Mouse (Mus musculus): ENCODE measurements around the gene Mkrn2. TPM values are rescaled to one million over a fixed set of nuclear protein-coding genes. Genes with fewer than 3 reads are reported as not detected.
"Not testable (repeated sequence)": the region's sequence is repeated elsewhere in the genome, so short reads cannot be mapped to it uniquely, and the experiment has no call there.

Mkrn2 gene
- total RNA-seq, 1 experiment from 2014 or later, result 19.9 TPM

DNA sequence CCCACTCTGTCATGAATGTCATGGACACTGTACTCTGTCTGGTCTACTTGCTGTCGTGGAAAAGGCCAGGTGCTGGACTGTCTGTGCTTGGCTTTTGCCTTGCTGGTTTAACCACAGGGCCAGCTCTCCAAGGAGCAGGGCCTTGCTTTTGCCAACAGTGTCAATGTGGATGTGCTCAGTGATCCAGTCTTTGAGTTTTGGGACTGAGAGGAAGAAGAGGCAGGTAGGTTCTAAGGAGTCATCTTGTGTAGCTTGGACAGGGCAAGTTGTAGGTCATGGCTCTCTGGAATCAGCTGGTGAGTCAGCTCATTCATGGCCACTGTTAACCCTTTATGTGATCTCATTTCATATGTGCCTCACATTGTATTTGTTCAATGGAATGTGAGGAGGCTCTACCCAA lies 4.8 kb downstream of the Mkrn2 start:
- ATAC-seq (replicated peaks; ENCODE audit: low read depth, poor library complexity, severe bottlenecking), result no peak

DNA sequence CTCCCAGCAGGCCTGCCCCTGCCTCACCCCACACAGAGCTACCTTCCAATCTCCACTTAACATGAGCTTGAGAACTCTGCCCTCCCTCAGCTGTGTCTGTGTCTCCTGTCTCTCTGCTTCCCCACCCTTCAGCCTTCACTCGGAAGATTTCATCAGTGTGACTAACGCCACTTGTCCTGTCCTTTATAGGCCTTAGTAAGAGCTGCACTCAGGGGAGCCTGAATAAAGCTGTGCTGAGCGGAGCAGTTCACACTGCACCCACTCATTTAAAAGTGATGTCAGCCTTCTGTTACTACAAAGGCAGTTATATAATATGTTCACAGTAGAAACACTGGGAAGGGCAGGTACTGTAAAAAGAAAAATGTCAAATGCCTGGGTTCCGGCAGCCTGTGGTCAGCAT lies 5.7 kb downstream of the Mkrn2 start:
- ATAC-seq (replicated peaks; ENCODE audit: low read depth, poor library complexity, severe bottlenecking), result no peak

DNA sequence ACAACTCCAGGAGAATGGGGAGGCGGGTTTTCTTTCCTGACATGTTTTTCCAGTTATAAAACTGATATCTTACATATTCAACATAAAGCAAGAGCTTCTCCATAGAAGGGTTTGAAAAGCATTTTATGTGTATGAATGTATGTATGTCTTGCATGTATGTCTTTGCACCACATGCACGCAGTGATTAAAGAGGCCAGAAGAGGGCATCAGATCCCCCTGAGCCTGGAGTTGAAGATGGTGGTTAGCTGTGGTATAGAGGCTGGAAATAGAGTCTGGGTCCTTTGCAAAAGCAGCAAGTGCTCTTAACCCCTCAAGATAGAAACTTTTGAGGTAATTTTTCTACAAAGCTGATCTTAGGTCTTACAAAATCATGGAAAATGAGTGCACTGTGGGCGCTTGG lies 7.4 kb downstream of the Mkrn2 start:
- ATAC-seq (replicated peaks; ENCODE audit: low read depth, poor library complexity, severe bottlenecking), result peak; percentile 85

DNA sequence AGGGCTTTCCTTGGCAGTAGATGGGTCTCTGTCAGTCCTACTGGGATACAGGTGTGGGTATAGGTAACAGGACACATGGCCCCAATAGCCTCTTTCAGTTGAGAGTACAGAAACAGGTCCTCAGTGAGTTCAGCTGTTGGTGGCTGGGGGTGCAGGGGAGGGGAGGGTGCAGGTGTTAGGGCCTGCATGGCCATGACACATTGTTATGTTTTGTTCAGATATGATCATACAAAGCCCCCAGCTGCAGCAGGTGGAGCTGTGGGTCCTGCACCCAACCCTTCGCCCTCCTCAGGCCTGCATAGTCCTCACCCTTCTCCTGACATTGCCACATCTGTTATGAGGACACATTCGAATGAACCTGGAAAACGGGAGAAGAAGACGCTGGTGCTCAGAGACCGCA lies 8.6 kb downstream of the Mkrn2 start:
- no peak for ATAC-seq (replicated peaks; ENCODE audit: low read depth, poor library complexity, severe bottlenecking)

DNA sequence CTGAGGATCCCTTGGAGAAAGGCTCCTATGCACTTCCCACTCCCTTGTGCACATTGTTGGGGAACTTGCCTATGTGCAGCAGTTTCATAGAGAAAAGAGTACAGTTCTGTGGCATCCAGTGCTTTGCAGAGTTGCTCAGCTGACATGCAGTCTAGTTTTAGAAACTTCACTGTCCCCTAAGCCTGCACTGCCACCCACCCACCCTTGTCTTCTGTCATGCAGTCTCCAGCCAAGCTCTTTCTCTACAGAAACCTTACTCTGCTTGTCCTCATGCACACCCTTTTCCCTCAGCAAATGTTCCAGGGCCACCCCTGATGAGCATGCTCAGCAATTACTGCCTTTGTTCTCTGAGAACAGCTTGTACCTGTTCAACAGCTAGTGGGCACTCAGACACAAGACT lies 12.1 kb downstream of the Mkrn2 start:
- no peak for ATAC-seq (replicated peaks; ENCODE audit: low read depth, poor library complexity, severe bottlenecking)

DNA sequence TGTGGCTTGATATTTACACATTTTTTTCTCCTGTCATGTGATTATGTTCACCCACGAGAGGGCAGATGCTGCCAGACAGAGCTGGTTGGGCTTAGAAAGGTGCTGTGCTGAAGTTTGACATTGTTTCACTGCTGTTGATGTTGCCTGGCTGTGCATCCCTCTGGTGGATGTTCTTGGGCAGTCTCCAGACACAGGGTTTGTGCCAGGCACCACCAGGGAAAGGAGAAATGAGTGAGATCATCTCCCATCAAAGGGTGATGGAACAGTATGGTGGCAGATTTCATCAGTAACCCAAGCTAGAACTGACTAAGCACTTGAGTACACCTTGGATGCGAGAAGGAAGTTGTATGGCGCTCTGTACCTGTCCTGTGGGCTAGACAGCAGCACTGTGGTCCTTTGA lies 14.3 kb downstream of the Mkrn2 start:
- ATAC-seq (replicated peaks; ENCODE audit: low read depth, poor library complexity, severe bottlenecking), result no peak

DNA sequence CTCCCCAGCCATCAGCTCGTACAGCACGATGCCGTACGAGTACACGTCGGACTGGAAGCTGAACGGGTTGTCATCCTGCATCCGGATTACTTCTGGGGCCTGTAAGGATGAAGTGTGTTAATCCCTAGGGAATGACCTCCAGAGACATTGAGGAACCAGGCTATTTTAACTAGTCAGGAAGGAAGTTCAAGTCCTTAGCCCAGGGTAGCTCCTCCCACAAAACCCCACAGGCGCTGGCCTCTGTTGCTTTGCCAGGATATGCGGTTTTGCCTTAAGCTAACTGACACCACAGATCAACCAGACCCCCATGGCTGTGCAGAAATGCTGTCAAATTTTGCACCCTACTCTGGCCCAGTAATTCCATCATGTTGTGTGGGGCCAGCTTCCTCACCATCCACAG lies 18.1 kb downstream of the Mkrn2 start:
- ATAC-seq (replicated peaks; ENCODE audit: low read depth, poor library complexity, severe bottlenecking), result peak; percentile 91

DNA sequence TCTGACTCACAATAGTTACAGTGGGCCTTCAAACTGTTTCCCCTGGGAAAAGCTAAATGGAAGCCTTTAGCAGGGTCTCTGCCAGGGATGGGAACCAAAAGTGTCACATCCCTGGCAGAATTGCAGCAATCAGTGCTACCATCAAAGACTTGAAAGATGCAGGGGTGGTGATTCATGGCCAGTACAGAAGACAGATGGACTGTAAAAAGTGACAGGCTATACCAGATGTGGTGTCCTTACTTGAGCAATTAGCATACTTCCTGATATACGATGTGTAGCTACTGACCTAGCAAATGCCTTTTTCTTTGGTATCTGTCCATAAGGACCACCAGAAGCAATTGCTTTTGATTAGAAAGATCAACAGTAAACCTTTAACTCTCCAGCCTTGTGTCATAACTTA lies 19.2 kb downstream of the Mkrn2 start:
- no peak for ATAC-seq (replicated peaks; ENCODE audit: low read depth, poor library complexity, severe bottlenecking)

DNA sequence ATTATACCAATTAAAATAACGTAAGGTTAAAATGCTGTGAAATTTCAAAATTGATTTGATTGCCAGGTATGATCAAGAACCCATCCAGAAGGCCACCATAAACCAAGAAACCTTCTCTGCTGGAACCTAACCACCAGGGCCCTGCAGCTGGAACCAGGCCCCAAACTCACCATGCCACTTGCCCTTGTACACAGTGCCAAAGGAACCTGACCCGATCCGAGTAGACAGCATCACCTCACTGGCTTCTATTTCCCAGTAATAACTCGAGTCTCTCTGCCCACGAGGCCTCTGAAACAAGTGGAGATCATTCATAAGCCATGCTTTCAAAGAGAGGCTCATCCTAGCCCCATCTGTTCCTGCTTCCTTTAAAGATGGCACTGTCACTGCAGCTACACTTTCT lies 24.4 kb downstream of the Mkrn2 start:
- ATAC-seq (replicated peaks; ENCODE audit: low read depth, poor library complexity, severe bottlenecking), result no peak

DNA sequence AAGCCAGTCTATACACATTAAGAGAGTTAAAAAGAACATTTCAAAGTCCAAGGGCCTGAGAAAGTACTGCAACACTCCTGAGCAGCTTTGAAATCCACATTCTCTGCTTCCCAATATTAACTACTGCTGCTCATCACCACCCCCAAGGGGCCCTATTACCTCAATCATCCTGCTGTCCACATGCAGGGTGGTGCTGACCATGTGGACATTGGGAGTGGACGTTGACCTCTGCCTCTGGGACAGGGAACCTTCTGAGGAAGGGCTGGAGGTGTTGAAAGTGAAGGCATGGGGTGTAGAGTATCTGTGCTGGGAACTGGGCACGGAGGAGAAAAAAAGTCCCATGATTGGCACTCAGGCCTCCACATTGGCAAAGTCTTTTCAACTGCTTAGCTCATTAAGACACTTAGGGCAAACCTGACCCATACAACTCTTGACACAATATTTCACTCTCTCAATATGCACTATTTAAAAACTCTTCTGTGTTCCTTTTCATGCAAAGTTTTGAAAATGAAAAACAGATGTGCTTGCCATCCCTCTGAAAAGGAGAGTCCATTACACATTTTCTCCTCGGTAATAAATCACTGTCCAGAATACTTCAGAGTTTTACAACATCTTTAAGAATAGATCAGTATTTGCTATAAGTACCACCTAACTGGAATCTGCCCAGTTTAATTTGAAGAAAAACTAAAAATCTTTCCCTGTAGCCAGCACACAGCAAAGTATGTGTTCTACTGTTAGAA lies 29.5 kb downstream of the Mkrn2 start:
- no peak for ATAC-seq (replicated peaks; ENCODE audit: low read depth, poor library complexity, severe bottlenecking)

DNA sequence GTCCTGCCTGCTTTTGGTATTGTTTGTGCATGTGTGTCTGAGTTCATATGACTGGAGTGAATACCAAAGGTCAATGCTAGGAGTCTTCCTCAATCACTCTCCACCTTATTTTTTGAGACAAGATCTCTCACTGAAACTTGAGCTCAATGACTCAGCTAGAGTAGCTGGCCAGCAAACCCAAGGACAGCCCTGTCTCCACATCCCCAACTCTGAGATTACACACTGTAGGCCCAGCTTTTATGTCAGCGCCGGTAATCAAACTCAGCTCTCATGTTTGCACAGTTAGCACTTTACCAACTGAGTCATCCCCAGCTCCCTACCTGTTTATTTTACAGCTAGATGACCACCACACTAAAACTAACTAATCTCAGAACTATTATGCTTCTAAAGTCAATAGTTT lies 32.3 kb downstream of the Mkrn2 start:
- no peak for ATAC-seq (replicated peaks; ENCODE audit: low read depth, poor library complexity, severe bottlenecking)

DNA sequence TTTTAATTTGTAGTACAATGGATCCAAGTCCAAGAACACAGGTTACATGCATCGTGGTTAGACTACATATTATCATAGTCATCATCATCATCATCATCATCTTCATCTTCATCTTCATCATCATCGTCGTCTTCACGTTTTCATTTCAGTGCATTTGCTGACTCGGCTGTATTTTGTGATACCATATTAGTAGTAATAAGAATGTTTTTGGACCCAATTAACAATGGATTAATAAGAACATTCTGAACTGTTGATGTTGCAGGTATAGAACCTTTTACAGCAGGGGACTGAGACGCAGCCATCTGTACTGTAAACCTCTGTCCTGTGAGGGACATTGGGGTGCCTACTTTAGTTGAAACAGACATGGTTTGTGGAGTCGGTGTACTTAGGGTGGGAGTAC lies 36.5 kb downstream of the Mkrn2 start:
- not testable (repeated sequence) for ATAC-seq (replicated peaks; ENCODE audit: low read depth, poor library complexity, severe bottlenecking)

DNA sequence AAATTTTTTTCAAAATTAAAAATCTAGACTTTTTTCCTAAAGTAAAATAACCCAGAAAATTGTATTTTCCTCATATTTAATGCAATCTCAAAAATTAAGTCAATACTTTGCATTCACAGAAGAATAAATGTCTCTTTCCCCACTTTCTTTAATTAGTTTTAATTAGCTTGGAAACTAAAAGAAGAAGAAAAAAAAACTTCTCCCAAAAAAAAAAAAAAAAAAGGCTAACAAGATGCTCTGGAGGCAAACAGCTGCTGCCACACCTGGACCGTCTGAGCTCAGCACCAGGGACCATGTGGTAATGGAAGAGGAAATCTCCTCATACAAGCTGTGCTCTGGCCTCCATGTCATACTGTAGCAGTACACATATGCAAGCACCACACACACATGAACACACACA lies 41.6 kb downstream of the Mkrn2 start:
- no peak for ATAC-seq (replicated peaks; ENCODE audit: low read depth, poor library complexity, severe bottlenecking)

DNA sequence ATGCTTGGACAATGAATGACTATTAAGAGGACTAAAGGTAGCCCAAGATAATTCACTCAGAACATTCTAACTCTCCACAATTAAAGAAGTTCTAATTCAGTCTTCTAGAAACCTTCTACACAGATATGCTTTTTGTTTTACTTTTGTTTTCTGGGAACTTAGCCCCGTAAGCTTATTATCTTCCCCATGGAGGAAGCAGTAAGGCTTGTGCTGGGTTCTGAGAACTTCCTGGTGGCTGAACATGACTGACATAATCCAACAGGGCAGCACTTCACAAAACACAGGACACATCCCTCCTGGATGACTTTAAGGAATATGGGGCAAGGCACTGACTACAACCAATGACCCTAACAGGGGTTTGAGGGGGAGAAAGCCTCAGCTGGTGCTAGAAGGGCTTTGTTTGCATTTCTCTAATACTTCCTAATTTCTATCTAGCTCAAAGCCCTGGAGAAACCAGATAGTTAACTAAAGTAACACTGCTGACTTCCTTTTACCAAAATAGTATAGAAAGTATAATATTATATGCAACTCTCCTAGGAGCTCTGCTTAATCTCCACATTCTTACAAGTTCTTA lies 48.2 kb downstream of the Mkrn2 start:
- ATAC-seq (replicated peaks; ENCODE audit: low read depth, poor library complexity, severe bottlenecking), result peak; percentile 54

DNA sequence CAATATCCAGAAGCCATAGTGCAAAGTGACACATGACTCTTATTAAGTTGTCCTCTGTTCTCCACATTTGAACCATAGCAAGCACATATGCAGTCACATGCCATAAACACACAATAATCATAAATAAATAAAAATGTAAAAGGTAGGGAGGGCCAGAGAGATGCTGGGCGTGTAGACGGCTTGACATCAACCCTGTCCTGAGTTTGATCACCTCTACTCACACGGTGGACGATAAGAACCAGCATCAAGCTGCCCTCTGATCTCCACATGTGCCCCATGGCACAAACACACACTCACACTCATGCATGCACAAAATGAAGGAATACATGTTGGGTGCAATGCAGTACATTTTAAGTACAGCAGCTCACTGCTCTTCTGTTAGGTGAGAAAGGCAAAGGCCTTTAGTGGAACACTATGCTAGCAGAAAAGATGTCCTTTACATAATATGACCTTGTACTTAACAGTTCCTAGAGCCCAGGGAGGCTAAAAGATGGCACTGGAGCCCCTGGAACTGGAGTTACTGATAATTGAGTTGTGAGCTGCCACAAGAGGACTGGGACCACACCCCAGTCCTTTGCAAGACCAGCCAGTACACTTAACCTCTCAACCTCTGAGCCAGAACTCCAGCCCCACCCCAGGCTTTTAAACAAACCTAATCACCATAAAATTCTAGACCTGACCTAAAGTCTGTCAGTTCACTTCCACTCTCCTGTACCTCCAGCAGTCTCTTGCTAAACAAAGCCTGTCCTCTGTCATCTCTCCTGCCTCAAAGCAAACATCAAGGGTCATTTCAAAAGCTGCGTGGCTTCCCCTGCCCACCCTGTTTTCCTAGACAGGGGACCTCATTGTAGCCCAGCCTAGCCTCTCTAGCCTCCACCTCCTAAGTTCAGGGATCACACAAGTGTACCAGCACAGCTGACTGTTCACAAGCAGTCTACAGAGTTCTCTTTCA lies 49.0 kb downstream of the Mkrn2 start:
- peak; percentile 87 for ATAC-seq (replicated peaks; ENCODE audit: low read depth, poor library complexity, severe bottlenecking)

DNA sequence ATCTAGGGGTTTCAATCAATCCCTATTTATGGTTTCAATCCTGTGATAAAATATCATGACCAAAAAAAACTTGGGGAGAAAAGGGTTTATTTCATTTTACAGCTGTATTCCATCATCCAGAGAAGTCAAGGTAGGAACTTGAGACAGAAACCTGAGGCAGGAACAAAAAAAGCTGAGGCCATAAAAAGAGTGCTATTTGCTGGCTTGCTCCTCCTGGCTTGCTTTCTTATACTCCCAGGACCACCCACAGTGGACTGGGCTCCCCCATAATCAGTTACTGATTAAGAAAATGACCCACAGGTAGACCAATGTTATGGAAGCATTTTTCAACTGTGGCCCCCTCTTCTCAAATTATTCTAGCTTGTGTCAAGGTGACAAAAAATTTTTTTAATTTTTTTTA lies 50.0 kb downstream of the Mkrn2 start:
- ATAC-seq (replicated peaks; ENCODE audit: low read depth, poor library complexity, severe bottlenecking), result no peak

DNA sequence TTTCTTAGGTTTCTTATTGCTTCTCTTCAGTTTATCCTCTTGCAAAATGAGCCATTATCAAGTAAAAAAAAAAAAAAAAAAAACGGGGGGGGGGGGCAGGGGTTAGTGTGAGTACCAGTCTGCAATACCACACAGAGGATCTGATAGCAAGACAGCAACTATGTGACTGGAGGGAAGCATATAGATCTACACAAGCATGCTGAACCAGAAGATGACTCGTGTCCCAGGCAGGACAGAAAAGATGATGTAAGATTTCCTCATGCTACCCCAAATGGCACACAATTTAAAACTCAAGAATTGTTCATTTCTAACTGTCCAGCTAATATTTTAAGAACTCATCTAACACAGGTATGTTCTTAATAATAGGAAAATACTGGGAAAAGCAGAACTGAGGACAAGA lies 52.2 kb downstream of the Mkrn2 start:
- ATAC-seq (replicated peaks; ENCODE audit: low read depth, poor library complexity, severe bottlenecking), result no peak

DNA sequence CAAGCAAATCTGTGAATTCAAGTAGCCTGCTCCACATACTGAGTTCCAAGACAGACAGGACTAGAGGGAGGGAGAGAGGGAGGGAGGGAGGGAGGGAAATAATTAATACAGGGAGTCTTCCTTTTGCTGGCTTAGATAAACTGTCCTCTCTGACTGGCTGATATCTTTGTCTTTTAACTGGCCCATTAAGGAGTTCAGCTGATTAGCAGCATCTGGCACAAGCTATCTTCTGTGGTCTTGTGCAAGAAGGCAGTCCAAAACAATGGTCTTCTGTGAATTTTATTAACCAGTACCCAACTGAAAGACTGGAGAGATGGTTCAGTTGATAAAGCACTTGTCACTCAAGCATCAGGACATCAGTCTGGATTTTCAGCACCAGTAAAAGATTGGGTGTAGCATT lies 57.1 kb downstream of the Mkrn2 start:
- 0 out of 2 replicates have a peak, but pooled peaks have one; percentile 44 for ATAC-seq (replicated peaks; ENCODE audit: low read depth, poor library complexity, severe bottlenecking)

DNA sequence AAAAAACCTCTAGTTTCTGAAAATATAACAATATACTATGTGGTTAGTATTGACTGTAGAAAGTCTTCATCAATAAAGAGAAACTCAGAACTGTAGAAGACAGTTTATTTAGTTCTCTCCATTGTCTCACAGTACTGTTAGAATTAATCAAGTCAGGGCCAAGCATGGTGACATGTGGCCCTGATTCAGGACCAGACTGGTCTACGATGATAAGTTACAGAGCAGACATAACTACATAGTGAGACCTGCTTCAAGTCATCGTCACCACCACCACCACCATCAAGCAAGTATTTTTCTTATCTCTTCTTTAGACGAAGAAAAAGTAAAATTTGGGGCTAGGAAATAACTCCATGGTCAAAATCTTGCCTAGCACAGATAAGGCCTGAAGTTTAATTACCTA lies 62.6 kb downstream of the Mkrn2 start:
- no peak for ATAC-seq (replicated peaks; ENCODE audit: low read depth, poor library complexity, severe bottlenecking)

DNA sequence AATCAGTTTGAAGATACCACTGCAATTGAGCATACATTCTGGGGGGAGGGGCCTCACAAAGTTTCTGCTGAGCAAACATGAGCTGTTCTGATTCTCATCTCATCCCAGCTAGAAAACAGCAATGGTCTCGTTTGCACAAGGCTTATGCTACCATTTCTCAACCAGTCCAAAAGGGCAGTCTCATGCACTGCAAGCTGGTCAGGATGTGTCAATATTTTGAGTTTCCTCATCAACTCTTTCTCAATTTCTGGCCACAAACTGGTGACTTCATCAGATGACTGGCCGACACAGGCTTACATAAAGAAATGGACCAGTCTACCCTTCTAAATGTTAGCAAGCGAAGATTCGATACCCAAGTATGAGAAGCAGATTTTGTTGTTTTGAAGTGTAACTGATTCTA lies 64.9 kb downstream of the Mkrn2 start:
- peak; percentile 78 for ATAC-seq (replicated peaks; ENCODE audit: low read depth, poor library complexity, severe bottlenecking)
